Mouse (Mus musculus): ENCODE data around the gene Mlkl. TPM values are rescaled to one million over a fixed set of nuclear protein-coding genes. Genes with fewer than 3 reads are reported as not detected.
"Not testable (repeated sequence)": the region's sequence is repeated elsewhere in the genome, so short reads cannot be mapped to it uniquely, and the experiment has no call there.

The Mlkl gene
- polyA plus RNA-seq, 1 experiment from 2014 or later = 0.43 TPM

- Histone ChIP-seq H3K27ac (no peak overlapping the region), H3K9ac (no peak overlapping the region), H3K27me3 (no peaks in the 10 kb centered on the region), H3K4me3 (no peak overlapping the region), H3K9me3 (replicated peaks) (no peaks in the 10 kb centered on the region), H3K4me1 (no peaks in the 10 kb centered on the region), H3K4me2 (replicated peaks) (no peak overlapping the region), H3K36me3 (peaks cover 18% of the 10 kb centered on the region)
- WGBS = 83% methylated on average over 2 of the region's 2 CpGs
- no peak for ATAC-seq (ENCODE audit: low FRiP score)
Observed at GRCm38 (mm10) chr8:111268277-111268676, 69.7 kb downstream of the Mlkl start.

GRCm38 (mm10) chr8:111266161-111266560, 71.8 kb downstream of the Mlkl start:
- H3K27ac ChIP-seq; H3K4me1 ChIP-seq; H3K9me3 ChIP-seq (replicated peaks); ATAC-seq (ENCODE audit: low FRiP score); H3K27me3 ChIP-seq; H3K36me3 ChIP-seq; H3K4me2 ChIP-seq (replicated peaks); H3K4me3 ChIP-seq; H3K9ac ChIP-seq: not testable (repeated sequence)
- 73% methylated on average over 7 of the region's 7 CpGs for WGBS

GRCm38 (mm10) chr8:111264693-111265220, 73.2 kb downstream of the Mlkl start:
- H3K9ac ChIP-seq = no peak overlapping the region
- H3K4me1 ChIP-seq = no peaks in the 10 kb centered on the region
- H3K9me3 ChIP-seq (replicated peaks) = no peaks in the 10 kb centered on the region
- WGBS = 68% methylated on average over 2 of the region's 2 CpGs
- H3K36me3 ChIP-seq = 0 out of 2 replicates have a peak, but pooled peaks cover under 1% of the 10 kb centered on the region
- H3K4me2 ChIP-seq (replicated peaks) = no peak overlapping the region
- H3K27ac ChIP-seq = no peak overlapping the region
- H3K27me3 ChIP-seq = no peaks in the 10 kb centered on the region
- no peak for ATAC-seq (ENCODE audit: low FRiP score)
- H3K4me3 ChIP-seq = no peak overlapping the region

GRCm38 (mm10) chr8:111261981-111262381, 76.0 kb downstream of the Mlkl start:
- 88% methylated on average over 4 of the region's 4 CpGs for WGBS
- Histone ChIP-seq H3K9ac (no peak overlapping the region), H3K4me3 (no peak overlapping the region), H3K36me3 (no peaks in the 10 kb centered on the region), H3K9me3 (replicated peaks) (no peaks in the 10 kb centered on the region), H3K27me3 (no peaks in the 10 kb centered on the region), H3K4me2 (replicated peaks) (no peak overlapping the region), H3K27ac (no peak overlapping the region), H3K4me1 (peaks cover 6% of the 10 kb centered on the region)
- ATAC-seq (ENCODE audit: low FRiP score) = no peak

Other genes starting within 250 kb of the Mlkl start
- 1.1 TPM in 2 replicates for gene Clec18a, start 245.8 kb downstream of the Mlkl start, polyA plus RNA-seq (2016; fragmentation: Nextera tagmentation; extraction: Ambion mirVana)
- 14.4 and 15.1 TPM in 2 replicates for gene Pdpr, start 243.5 kb downstream of the Mlkl start, polyA plus RNA-seq (2016; fragmentation: Nextera tagmentation; extraction: Ambion mirVana)
- 104 and 109 TPM in 2 replicates for gene Glg1, start 79.0 kb downstream of the Mlkl start, polyA plus RNA-seq (2016; fragmentation: Nextera tagmentation; extraction: Ambion mirVana)
- 53.5 and 56.0 TPM in 2 replicates for gene Rfwd3, start 38.0 kb downstream of the Mlkl start, polyA plus RNA-seq (2016; fragmentation: Nextera tagmentation; extraction: Ambion mirVana)
- gene Fa2h, start 55.6 kb upstream of the Mlkl start, polyA plus RNA-seq (2016; fragmentation: Nextera tagmentation; extraction: Ambion mirVana) = 0.12 TPM in 1 of 2 replicates, not detected in the other
- gene Wdr59, start 183.9 kb upstream of the Mlkl start, polyA plus RNA-seq (2016; fragmentation: Nextera tagmentation; extraction: Ambion mirVana) = 7.2 and 7.7 TPM in 2 replicates
- 104 TPM in 2 replicates for gene Znrf1, start 197.9 kb upstream of the Mlkl start, polyA plus RNA-seq (2016; fragmentation: Nextera tagmentation; extraction: Ambion mirVana)

Measured in hindbrain, embryonic 12.5 days (tissue).